Mouse (Mus musculus): ENCODE measurements at regions not wholly inside any gene's neighbourhood (a gene's known extent, or its start where the extent isn't known, plus 50 kb on each side); places are given as distances from the start of the nearest gene placed in this dataset.

- no peak for DNase-seq (ENCODE audit: low read depth, low spot score)
These were observed 91.0 kb upstream of the Gm9972 start for GRCm38 (mm10) chr11:42944573-42944972.

- no peak for DNase-seq (ENCODE audit: low read depth, low spot score)
These were observed 85.7 kb upstream of the Gm9972 start for GRCm38 (mm10) chr11:42949823-42950222.

GRCm38 (mm10) chr11:42954169-42954568 lies 81.4 kb upstream of the Gm9972 start:
- DNase-seq (ENCODE audit: low read depth, low spot score): no peak

GRCm38 (mm10) chr11:42965732-42966131 lies 69.8 kb upstream of the Gm9972 start:
- DNase-seq (ENCODE audit: low read depth, low spot score): no peak

DNA sequence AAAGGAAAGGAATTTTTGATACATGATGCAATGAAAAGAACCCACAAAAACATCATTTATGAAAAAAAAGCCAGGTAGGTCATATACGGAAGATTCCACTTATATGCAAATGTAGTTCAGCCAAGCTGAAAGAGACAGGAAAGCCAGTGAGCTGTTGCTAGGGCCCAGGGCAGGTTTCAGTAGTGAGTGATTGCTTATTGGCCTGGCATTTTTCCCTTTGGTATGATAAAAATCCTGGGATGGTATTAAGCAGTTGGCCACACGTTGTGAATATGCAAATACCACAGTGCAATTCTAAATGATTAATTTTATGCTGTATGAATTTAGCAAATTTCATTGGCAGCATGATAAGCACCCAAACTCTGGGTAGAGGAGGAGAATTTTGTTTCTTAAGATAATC lies 57.3 kb upstream of the Gm9972 start:
- DNase-seq (ENCODE audit: low read depth, low spot score): no peak

Measured in ES-CJ7 (cell line).